Mouse (Mus musculus) heart, postnatal 0 days (tissue): ENCODE measurements around the gene Pitx3. TPM values are rescaled to one million over a fixed set of nuclear protein-coding genes. Genes with fewer than 3 reads are reported as not detected.
A peak's percentile ranks its signal among the peaks of the same experiment; 100 is the strongest.

ENCODE experiments used
- ATAC-seq: fragments of 200-750 bp; cut with Nextera tagmentation; 2 replicates; pipeline ENCODE4 v1.8.0; 2017; ENCODE audit warnings: low read depth, moderate number of reproducible peaks, moderate library complexity; ENCODE audit not compliant: insufficient read depth
- DNase-seq: peaks from one replicate; pipeline ENCODE4 v3.0.0-alpha.2; 2016; ENCODE audit warnings: low spot score
- H3K27ac ChIP-seq: fragments of 300-500 bp; sonication (generic); 2 replicates; pipeline ENCODE4 v1.5.1; 2014; ENCODE audit warnings: low read depth, mild to moderate bottlenecking
- H3K27me3 ChIP-seq: fragments of 300-500 bp; sonication (generic); 2 replicates; pipeline ENCODE4 v1.6.1; 2014; ENCODE audit warnings: low read length, mixed read lengths; ENCODE audit not compliant: control insufficient read depth, insufficient read depth
- H3K36me3 ChIP-seq: fragments of 300-500 bp; sonication (generic); replicated peaks from 2 replicates; pipeline ENCODE4 v1.6.1; 2014; ENCODE audit warnings: low read length, mixed read lengths; ENCODE audit not compliant: control insufficient read depth, insufficient read depth
- H3K4me1 ChIP-seq: fragments of 300-500 bp; sonication (generic); 2 replicates; pipeline ENCODE4 v1.6.1; 2014; ENCODE audit warnings: antibody characterized with exemption; ENCODE audit not compliant: control insufficient read depth, insufficient read depth
- H3K4me2 ChIP-seq: fragments of 300-500 bp; sonication (generic); 2 replicates; pipeline ENCODE4 v1.6.1; 2014; ENCODE audit warnings: low read depth, mild to moderate bottlenecking, low read length, moderate library complexity
- H3K4me3 ChIP-seq: fragments of 300-500 bp; sonication (generic); 2 replicates; pipeline ENCODE4 v1.5.1; 2014; ENCODE audit warnings: low read depth, low read length
- H3K9ac ChIP-seq: fragments of 300-500 bp; sonication (generic); replicated peaks from 2 replicates; pipeline ENCODE4 v1.6.1; 2014; ENCODE audit warnings: low read depth, low read length, mixed read lengths
- H3K9me3 ChIP-seq: fragments of 300-500 bp; sonication (generic); replicated peaks from 2 replicates; pipeline ENCODE4 v1.6.1; 2016; ENCODE audit warnings: low read length; ENCODE audit not compliant: control insufficient read depth
- CTCF ChIP-seq: IDR thresholded peaks from 2 replicates; pipeline ENCODE4 v1.5.1; 2016; ENCODE audit warnings: antibody characterized with exemption, control low read depth, low read depth
- EP300 ChIP-seq: IDR thresholded peaks from 2 replicates; pipeline ENCODE4 v1.6.1; 2016; ENCODE audit warnings: antibody characterized with exemption, low read depth
- WGBS: fragments of 180-500 bp; shearing (Covaris S2); extraction: QIAGEN DNeasy Blood & Tissue Kit; methylation state at CpG from one replicate; pipeline ENCODE4 v1.1.7; 2014; 5-methylcytosine and 5-hydroxymethylcytosine counted together
- polyA plus RNA-seq: library from polyadenylated mRNA; unstranded; fragments of >200 nt; fragmentation: Nextera tagmentation; extraction: Ambion mirVana; gene quantifications from 2 replicates; pipeline ENCODE4 v1.2.1, GENCODE M21; 2015
- total RNA-seq: library from RNA; depleted of rRNA; stranded (reverse); fragments of >200 nt; gene quantifications from 2 replicates; pipeline ENCODE4 v1.2.3, GENCODE M21; 2014; ENCODE audit warnings: low replicate concordance; rRNA removed

Pitx3 gene
- total RNA-seq, result not detected in 2 replicates
- not detected in 2 replicates for polyA plus RNA-seq

- ATAC-seq (no peak), DNase-seq (no peak)
- WGBS, result 3% methylated on average over 42 of the region's 47 CpGs
- Histone ChIP-seq H3K4me3 (peak within 1 kb of the TSS; percentile 62), H3K4me2 (peak within 1 kb of the TSS; percentile 97), H3K9ac (peak within 1 kb of the TSS; percentile 33), H3K4me1 (peaks cover 7% of the 10 kb centered on the region; the same call in 1 of the 2 replicates), H3K9me3 (no peaks in the 10 kb centered on the region), H3K36me3 (no peaks in the 10 kb centered on the region), H3K27me3 (peaks cover 50% of the 10 kb centered on the region), H3K27ac (no peak within 1 kb of the TSS)
- TF ChIP-seq EP300 (no peak), CTCF (no peak)
Observed at GRCm38 (mm10) chr19:46147511-46148371, at the start of gene Pitx3. Gene Pitx3 (minus strand): TSS chr19:46148326.

GRCm38 (mm10) chr19:46187203-46187602 lies 39.1 kb upstream of the Pitx3 start:
- Histone ChIP-seq H3K27ac (peak overlapping the region; percentile 15; the same call in 1 of the 2 replicates), H3K27me3 (no peaks in the 10 kb centered on the region), H3K4me1 (peaks cover 13% of the 10 kb centered on the region; the same call in 1 of the 2 replicates), H3K4me2 (no peak overlapping the region), H3K9me3 (no peaks in the 10 kb centered on the region), H3K4me3 (no peak overlapping the region), H3K36me3 (0 out of 2 replicates have a peak, but pooled peaks cover 6% of the 10 kb centered on the region), H3K9ac (no peak overlapping the region)
- ATAC-seq (no peak), DNase-seq (no peak)
- no peak for TF ChIP-seq EP300
- no peak for TF ChIP-seq CTCF
- 44% methylated on average over 2 of the region's 2 CpGs for WGBS

GRCm38 (mm10) chr19:46186611-46187010 lies 38.5 kb upstream of the Pitx3 start:
- Histone ChIP-seq H3K4me3 (no peak overlapping the region), H3K9me3 (no peaks in the 10 kb centered on the region), H3K9ac (no peak overlapping the region), H3K36me3 (0 out of 2 replicates have a peak, but pooled peaks cover 8% of the 10 kb centered on the region), H3K27me3 (no peaks in the 10 kb centered on the region), H3K27ac (peak overlapping the region; percentile 74), H3K4me1 (peaks cover 8% of the 10 kb centered on the region; the same call in 1 of the 2 replicates), H3K4me2 (peak overlapping the region; percentile 40)
- ATAC-seq, result peak; percentile 68
- WGBS, result under 1% methylated on average over 3 of the region's 3 CpGs
- peak; percentile 44 for DNase-seq
- no peak for TF ChIP-seq EP300
- TF ChIP-seq CTCF, result no peak

GRCm38 (mm10) chr19:46182241-46182640 lies 34.1 kb upstream of the Pitx3 start:
- ATAC-seq, result no peak
- 0 out of 2 replicates have a peak, but pooled peaks cover 8% of the 10 kb centered on the region for H3K36me3 ChIP-seq

GRCm38 (mm10) chr19:46180274-46180673 lies 32.1 kb upstream of the Pitx3 start:
- Histone ChIP-seq H3K4me2 (no peak overlapping the region), H3K27me3 (no peaks in the 10 kb centered on the region), H3K36me3 (0 out of 2 replicates have a peak, but pooled peaks cover 8% of the 10 kb centered on the region), H3K27ac (no peak overlapping the region), H3K4me3 (no peak overlapping the region), H3K4me1 (no peaks in the 10 kb centered on the region), H3K9me3 (no peaks in the 10 kb centered on the region), H3K9ac (no peak overlapping the region)
- DNase-seq (no peak), ATAC-seq (no peak)
- TF ChIP-seq CTCF (no peak), EP300 (no peak)
- 89% methylated on average over 2 of the region's 2 CpGs for WGBS

More at GRCm38 (mm10) chr19:46182241-46182640, 34.1 kb upstream of the Pitx3 start:
- Histone ChIP-seq H3K4me3 (no peak overlapping the region), H3K27ac (no peak overlapping the region), H3K9me3 (no peaks in the 10 kb centered on the region), H3K9ac (no peak overlapping the region), H3K27me3 (no peaks in the 10 kb centered on the region), H3K4me2 (no peak overlapping the region), H3K4me1 (peaks cover 8% of the 10 kb centered on the region; the same call in 1 of the 2 replicates)
- 94% methylated on average over 3 of the region's 3 CpGs for WGBS
- TF ChIP-seq CTCF (no peak), EP300 (no peak)
- DNase-seq, result no peak
